Mouse (Mus musculus) olfactory bulb, adult 2 months (tissue): Measurements from ENCODE around the gene P3h2.

ENCODE experiments used
- CTCF ChIP-seq: fragments of 200-500 bp; IDR thresholded peaks from 2 replicates; pipeline ENCODE4 v1.5.1; 2012; ENCODE audit warnings: low read depth, mild to moderate bottlenecking, low read length, moderate library complexity; ENCODE audit not compliant: insufficient read depth
- POLR2A ChIP-seq: fragments of 200-500 bp; IDR thresholded peaks from 2 replicates; pipeline ENCODE4 v1.6.1; 2012; ENCODE audit warnings: mild to moderate bottlenecking, low read depth, low read length, moderate library complexity; ENCODE audit not compliant: insufficient read depth

- no peak for TF ChIP-seq CTCF
- no peak for TF ChIP-seq POLR2A
Measured at GRCm38 (mm10) chr16:25956831-25957230, 148.8 kb downstream of the P3h2 start.
